Mouse (Mus musculus): ENCODE results near the gene Arnt.

DNA sequence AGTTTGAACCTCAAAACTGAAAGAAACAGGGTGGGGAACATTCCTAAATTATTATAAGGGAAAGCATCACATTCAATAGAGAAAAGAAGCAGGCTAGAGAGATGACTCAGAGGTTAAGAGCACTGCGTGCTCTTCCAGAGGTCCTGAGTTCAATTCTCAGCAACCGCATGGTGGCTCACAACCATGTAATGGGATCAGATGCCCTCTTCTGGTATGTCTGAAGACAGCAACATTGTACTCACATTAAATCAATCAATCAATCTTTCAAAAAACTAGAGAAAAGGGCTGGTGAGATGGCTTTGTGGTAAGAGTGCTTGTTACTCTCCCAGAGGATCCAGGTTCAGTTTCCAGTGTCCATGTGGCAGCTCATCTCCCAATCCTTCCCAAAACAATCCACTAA lies 25.3 kb upstream of the Arnt start:
- TF ChIP-seq EP300 (IDR thresholded peaks at IDR 0.05) (no peak), CTCF (IDR thresholded peaks at IDR 0.05) (no peak)
